Mouse (Mus musculus) layer of hippocampus, postnatal 10 days (tissue): ENCODE results near the gene Gm13023. TPM values are rescaled to one million over a fixed set of nuclear protein-coding genes. Genes with fewer than 3 reads are reported as not detected.
"Not testable (repeated sequence)": the region's sequence is repeated elsewhere in the genome, so short reads cannot be mapped to it uniquely, and the experiment has no call there.

Source experiments
- DNase-seq, 2 experiments: peaks; one replicate each; pipeline ENCODE4 v3.0.0; 2021; ENCODE audit warnings: low spot score in 2 of 2
- long read RNA-seq: library from polyadenylated mRNA; stranded (forward); transcript quantifications from one replicate; pipeline ENCODE4 v2.0.0, GENCODE M21; 2023
- total RNA-seq, 2 experiments: library from RNA; stranded (reverse); gene quantifications; 2 replicates each; pipeline ENCODE4 v1.2.3; 2021

Gm13023 gene
- total RNA-seq: not detected
- long read RNA-seq: 0 reads

- DNase-seq: not testable (repeated sequence)
Observed at GRCm38 (mm10) chr4:143789052-143789451, at the start of gene Gm13023. Gene Gm13023 (plus strand): TSS chr4:143789352.

DNA sequence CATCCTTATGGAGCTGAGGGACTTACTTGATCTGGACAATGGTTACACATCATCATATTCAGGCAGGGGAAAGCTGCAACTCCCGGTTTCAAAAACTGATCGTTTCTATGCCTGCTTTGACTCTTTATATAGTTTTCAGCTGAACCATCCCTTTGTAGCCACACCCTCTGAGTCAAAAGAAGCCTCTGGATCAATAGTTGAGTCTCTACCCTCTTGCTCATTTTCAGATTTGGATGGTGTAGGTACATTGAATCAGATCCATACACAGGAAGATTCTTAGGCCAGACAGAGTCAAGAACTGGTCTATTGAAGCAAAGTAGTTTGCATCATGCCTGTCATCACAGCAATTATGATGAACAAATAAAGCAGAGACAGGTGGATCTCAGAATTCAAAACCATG lies 26.8 kb downstream of the Gm13023 start, which contains the start of gene Gm13084:
Gene Gm13084, minus strand, starts transcription at position 101 of the 400 bp plus-strand sequence.
- no peak for DNase-seq

Other genes starting within 250 kb of the Gm13023 start
- not detected for gene BC080695, start 237.7 kb upstream of the Gm13023 start, total RNA-seq
- not detected for gene Gm13057, start 237.6 kb upstream of the Gm13023 start, total RNA-seq
- not detected for gene Gm13083, start 174.3 kb upstream of the Gm13023 start, total RNA-seq
- gene Gm13088, start 132.1 kb upstream of the Gm13023 start, total RNA-seq: not detected
- not detected for gene Gm13089, start 86.6 kb upstream of the Gm13023 start, total RNA-seq
- not detected for gene Gm13078, start 69.9 kb upstream of the Gm13023 start, total RNA-seq
- gene Gm13084, start 26.7 kb downstream of the Gm13023 start, total RNA-seq: not detected
- not detected for gene Gm13103, start 57.1 kb downstream of the Gm13023 start, total RNA-seq
- not detected for gene Pramef6, start 111.0 kb downstream of the Gm13023 start, total RNA-seq
- not detected for gene Pramef25, start 161.7 kb downstream of the Gm13023 start, total RNA-seq
- not detected for gene Gm13101, start 177.6 kb downstream of the Gm13023 start, total RNA-seq
- gene Pramef17, start 205.0 kb downstream of the Gm13023 start, total RNA-seq: not detected